Mouse (Mus musculus): Measurements from ENCODE around the gene Ccn2.

The Ccn2 gene

GRCm38 (mm10) chr10:24595250-24596002 lies at the start of gene Ccn2:
Ccn2 (plus strand) TSS chr10:24595442.
- peak; percentile 40 to 47 for DNase-seq

- DNase-seq, result no peak
Observed at GRCm38 (mm10) chr10:24552870-24553269, 42.4 kb upstream of the Ccn2 start.

- no peak for DNase-seq
Observed at GRCm38 (mm10) chr10:24554091-24554490, 41.2 kb upstream of the Ccn2 start.

DNA sequence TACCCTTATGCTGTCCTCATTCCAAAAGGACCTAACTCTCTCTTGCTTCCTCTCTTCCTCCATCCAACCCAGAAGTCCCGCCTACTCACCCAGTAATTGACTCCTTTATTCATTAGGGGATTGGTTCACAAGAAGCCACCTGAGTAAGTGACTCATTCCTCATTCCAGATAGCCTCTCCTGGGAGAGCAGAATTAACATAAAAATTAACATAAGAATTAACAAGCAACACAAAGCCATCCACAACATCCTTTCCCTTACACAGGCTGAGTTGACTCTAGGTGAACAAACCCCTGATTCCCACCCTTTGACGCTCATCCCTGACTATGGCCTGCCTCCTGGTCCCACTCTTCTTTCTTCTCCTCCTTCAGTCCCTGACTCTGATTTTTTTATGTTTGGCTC lies 36.9 kb upstream of the Ccn2 start:
- DNase-seq, result no peak

DNA sequence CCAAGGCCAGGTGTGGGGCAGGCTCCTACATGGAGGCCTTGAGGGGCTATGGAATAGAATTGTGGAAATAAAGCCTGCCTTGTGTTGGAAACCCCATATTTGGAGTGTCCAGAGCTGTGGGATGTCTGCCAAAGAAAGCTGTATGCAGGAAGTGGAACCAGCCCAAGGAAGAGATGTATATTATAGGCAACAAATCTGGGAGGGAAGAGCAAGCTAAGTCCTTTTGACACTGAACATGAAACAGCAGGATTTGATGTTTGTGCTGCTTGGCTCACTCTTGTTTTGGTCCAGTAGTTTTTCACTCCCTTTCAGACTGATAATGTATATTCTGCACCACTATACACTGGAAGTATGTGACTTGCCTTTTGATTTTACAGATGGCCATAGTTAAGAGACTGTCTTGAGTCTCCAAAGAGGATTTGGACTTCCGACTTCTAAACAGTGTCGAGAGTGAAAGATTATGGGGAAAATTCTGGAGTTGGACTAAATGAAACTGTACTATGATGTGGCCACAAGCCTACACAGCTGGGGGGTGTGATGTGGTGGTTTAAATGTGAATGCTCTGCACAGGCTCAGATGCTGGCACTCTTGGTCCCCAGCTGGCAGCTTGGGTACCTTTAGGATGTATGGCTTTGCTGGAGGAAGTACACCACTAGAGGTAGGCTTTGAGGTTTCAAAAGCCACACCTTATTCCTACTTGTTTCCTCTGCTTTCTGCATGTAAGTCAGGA lies 25.4 kb upstream of the Ccn2 start:
- no peak for DNase-seq

GRCm38 (mm10) chr10:24572044-24572960 lies 22.9 kb upstream of the Ccn2 start:
- no peak for DNase-seq

DNA sequence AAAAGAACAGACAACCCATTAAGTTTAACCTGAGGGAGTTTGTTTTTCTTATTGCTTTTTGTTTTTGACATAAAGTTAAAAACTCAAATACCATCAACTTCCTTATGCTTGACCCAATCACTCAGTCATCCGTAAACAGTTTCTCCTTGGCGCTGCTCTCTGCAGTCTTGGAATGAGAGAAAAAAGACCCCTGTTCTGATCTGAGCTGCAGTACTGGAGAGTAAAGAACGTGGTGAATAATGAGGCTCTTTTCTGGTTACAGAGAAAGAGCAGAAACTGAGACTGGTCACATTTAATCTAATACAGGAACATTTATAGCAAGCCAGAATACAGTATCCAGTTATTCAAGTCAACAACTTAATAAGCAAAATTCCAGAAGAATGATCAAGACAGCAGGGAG lies 21.8 kb upstream of the Ccn2 start:
- no peak for DNase-seq

- no peak for DNase-seq
Observed at GRCm38 (mm10) chr10:24581076-24581475, 14.2 kb upstream of the Ccn2 start.

DNA sequence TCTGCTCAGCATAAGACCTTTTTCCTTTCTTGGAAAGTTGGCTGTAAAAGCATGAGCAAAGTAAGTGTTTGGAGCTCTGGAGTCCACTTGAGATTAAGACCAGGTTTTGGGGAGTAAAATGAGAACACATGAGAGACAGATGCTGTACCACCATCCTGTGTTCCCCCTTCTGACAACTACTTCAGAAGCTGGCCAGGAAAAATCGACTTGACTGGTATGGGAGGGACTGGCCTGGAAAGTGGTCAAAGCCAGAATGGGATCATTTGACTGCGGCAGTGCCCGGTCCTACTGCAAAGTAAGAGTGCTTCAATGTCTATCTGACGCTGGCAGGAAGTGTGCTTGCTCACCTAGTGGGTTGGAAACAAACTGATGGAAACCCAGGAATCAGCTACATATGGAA lies 6.4 kb upstream of the Ccn2 start:
- no peak for DNase-seq

DNA sequence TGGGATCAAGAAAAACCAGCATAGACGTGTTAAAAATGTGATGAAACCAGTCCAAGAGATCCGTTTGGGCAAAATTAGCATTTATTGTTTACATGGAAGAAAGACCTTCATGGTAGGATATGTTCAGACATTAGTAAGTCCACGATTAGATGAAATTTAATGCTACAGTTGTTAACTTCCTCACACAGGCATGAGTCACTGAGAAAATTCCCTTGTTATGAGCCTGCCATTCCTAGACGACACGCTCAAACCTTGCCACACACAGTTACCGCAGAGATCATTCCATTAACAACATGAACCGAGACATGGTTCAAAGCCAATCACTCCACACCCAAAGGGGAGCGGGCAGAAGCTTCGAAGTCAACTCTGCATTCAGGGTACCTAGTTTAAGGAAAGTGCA lies 6.0 kb upstream of the Ccn2 start:
- no peak for DNase-seq

DNA sequence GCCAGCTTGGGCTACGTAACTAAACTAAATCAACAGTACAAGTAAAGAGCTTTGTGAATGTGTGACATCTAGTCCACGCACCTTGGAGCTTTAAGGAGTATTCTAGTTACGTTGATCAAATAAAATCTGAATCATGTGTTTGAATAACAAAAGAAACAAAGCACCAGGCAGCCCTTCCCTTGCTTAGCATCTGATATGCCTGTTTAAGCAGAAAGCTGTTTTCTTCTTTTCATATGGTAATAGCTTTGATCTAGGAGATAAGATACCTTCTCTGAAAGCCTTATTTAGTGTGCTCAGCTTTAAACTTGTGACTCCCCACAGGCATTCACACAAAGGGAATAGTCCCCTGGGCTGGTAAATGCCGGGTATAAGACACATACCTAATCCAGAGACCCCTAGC lies 4.7 kb upstream of the Ccn2 start:
- DNase-seq, result no peak

DNA sequence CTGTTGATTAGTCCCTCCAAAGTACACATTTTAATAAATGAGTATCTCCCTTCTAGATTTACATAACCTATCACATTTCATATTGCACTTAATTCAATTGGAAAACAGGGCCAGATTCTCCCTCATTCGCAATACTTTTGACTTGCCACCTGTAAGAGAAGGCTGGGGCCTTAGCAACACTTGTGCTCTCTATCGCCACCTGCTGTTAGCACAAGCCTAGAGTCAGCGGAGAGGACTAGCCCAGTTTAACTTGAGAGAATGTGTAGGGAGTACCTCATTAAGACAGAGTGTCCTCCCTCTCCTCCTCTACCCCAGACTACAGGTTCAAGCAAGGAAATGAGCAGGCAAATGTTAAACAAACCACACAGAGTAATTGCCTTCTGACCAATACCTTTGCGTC lies 4.1 kb upstream of the Ccn2 start:
- DNase-seq, result peak; percentile 86 to 91

DNA sequence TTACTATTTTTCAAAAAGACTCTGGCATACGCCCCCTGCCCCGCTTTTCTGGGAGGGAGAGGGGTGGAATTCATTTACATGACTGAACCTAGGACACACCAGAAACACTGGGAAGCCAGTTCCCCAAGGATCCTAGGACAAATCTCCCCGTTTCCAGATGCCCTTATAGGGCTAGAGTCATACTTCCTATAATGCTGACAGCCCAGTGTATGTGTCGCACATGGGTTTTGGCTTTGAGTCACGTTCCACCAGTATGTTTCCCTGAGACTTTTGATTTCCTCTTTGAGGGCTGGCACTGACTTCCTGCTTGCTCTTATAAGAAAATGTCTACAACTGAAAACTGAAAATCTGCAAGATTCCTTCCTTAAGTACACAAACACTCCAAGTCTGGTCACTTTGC lies 3.5 kb upstream of the Ccn2 start:
- DNase-seq, result no peak

GRCm38 (mm10) chr10:24592318-24592717 lies 2.9 kb upstream of the Ccn2 start:
- DNase-seq, result no peak

DNA sequence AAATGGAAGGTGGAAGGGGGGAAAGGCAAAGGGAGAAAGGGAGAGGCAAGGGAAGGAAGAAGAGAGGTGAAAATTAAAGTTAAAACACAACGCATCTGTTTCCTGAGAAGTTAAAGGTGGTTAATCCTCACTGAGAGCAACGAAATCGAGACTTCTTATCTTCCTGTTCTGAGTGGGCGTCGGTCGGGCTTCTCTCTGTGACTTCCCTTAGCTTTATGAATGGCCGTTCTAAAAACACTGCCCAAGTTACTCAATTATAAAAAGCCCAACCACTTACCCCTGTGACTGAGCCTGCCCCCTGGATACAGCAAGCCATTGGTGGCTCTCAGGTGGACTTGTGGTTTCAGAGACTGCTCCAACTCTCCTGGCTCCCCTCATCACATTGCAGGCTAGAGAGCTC lies 2.3 kb upstream of the Ccn2 start:
- DNase-seq, result no peak

- no peak for DNase-seq
Observed at GRCm38 (mm10) chr10:24593556-24593955, 1.7 kb upstream of the Ccn2 start.

- DNase-seq, result peak; percentile 72 to 82
Observed at GRCm38 (mm10) chr10:24596003-24596868, 994 bp downstream of the Ccn2 start.

- DNase-seq, result peak; percentile 24 to 29
Observed at GRCm38 (mm10) chr10:24596869-24597339, 1.7 kb downstream of the Ccn2 start.

GRCm38 (mm10) chr10:24597789-24598188 lies 2.5 kb downstream of the Ccn2 start:
- peak in 1 of 2 experiments; percentile 4 for DNase-seq

DNA sequence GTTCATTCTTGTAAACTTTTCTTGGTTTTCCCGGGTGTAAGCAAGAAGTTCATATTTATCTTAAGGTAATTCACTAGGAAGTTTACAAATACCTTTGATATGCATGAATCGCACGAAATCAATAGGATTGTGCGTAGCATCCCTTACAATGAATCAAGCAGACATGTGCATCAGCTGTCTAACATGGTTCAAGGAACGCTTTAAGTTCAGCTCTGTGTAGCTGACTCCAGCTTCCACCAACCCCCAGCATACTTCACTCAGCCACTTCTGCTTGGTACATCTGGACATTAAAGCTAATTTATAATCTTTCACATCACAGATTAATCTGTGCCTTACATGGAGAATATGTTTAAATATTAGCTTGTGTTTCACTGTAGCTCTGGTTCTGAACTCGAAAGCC lies 3.5 kb downstream of the Ccn2 start:
- DNase-seq, result no peak

DNA sequence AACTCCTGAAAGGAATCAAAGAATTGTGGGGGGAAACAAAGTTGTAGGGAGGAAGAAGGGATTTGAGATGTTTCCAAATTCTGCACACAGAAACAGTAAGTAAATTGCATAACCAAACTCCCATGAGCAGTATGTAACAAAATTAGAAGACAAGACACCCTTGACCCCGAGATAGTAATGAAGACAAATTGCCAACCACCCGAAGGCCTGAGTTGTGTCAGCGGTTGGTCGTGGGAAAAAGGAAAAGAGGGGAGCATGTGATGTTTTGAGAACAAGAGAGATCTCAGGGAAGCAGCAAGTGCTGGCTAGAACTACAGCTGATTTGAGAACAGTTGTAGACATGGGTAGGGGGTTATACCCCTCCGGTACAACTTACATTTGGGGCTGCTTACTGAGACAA lies 4.6 kb downstream of the Ccn2 start:
- DNase-seq, result no peak

- DNase-seq, result no peak
Observed at GRCm38 (mm10) chr10:24603035-24603434, 7.8 kb downstream of the Ccn2 start.
